Mouse (Mus musculus): Measurements from ENCODE around the gene Pkn3. TPM values are rescaled to one million over a fixed set of nuclear protein-coding genes. Genes with fewer than 3 reads are reported as not detected.
"Not testable (repeated sequence)": the region's sequence is repeated elsewhere in the genome, so short reads cannot be mapped to it uniquely, and the experiment has no call there.

Gene Pkn3
- polyA plus RNA-seq, 1 experiment = 7.8 TPM

DNA sequence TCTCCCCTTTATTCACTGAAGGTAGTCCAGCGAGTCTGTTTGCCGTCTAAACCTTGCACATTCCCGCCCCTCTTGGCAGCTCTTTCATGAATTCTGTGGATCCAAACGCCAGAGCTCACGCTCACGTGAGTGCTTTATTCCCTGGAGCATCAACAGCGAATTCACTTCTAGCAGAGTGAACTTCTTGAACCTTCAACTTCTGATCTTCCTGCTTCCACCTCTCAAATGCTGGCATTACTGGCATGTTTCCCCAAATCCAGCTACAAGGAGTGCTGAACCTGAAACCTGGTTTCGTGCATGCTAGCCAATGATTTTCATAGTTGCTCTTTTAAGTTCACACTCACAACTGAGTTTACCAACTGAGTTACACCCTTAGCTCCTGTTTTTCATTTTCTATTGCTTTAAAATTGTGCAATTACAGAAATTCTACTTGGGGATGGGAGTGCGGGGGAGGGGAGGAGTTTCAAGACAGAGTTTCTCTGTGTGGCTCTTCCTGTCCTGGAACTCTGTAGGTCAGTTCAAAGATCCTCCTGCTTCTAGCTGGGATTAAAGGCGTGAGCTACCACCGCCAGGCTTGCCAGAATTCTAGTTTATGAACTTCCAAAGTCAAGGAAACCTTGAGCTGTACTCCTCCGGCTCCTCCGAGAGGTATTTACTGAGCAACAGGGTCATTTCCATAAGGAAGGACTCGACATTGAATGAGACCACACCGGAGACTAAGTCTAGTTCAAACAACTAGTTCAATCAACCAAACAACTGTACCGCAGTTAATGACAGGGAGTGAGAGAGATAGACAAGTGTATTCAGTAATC, 55.5 kb downstream of the Pkn3 start:
- TF ChIP-seq POLR2A (IDR thresholded peaks at IDR 0.05; ENCODE audit: low read depth, low read length) (no peak), CTCF (IDR thresholded peaks at IDR 0.05; ENCODE audit: extremely low read depth, insufficient read length, insufficient replicate concordance, low read depth, low read length) (no peak)
- Histone ChIP-seq H3K27me3 (ENCODE audit: control insufficient read depth, insufficient read depth, low read length) (no peaks in the 10 kb centered on the region), H3K36me3 (ENCODE audit: control insufficient read depth, insufficient read depth, low read length) (peaks cover 14% of the 10 kb centered on the region), H3K4me1 (ENCODE audit: control insufficient read depth, insufficient read depth, insufficient read length, low read length) (peaks cover 22% of the 10 kb centered on the region), H3K27ac (ENCODE audit: insufficient read depth, low read depth, low read length) (peak overlapping the region; percentile 99), H3K4me3 (ENCODE audit: low read depth, low read length) (peak overlapping the region; percentile 98)
- 7% methylated on average over 16 of the region's 16 CpGs for WGBS

DNA sequence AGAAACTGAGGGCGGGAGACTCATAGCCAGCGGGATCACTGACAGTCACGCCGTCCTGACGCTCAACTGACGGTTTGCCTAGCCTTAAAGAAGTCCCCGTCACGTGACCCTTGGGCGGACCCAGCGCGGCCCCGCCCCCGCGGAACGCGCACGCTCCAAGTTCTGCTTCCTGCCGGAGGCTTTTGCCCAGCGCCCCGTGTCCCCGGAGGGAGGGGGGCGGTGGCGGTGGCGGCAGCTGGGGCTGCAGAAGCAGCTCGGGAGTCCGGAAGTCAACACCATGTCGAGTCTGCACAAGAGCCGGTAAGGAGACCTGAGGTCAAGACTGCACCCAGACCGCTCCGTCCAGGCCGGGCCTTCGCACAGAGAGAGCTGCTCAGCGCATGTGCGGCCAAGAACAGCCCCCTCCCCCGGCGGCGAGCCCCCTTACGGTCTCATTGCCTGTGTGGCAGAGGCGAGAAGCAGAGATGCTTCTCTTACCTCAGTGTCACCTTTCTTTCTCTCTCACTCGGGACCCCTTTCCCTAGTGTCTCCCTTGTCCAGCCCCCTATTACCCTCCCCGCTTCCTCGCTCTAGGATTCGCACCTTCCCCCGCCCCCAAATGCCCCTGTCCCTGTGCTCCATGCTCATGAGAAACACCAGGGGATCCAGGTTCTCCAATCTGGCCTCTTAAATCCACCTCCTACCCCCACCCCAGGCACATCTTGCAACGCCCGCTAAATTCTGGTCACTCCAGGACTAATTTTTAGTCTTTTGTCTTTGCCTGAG, 56.3 kb downstream of the Pkn3 start, which contains the start of gene Tbc1d13:
TSS of gene Tbc1d13 (plus strand) at position 134 of the 765 bp plus-strand sequence.
- Histone ChIP-seq H3K4me3 (ENCODE audit: low read depth, low read length) (peak within 1 kb of the TSS; percentile 98), H3K27me3 (ENCODE audit: control insufficient read depth, insufficient read depth, low read length) (no peaks in the 10 kb centered on the region), H3K27ac (ENCODE audit: insufficient read depth, low read depth, low read length) (peak within 1 kb of the TSS; percentile 99), H3K36me3 (ENCODE audit: control insufficient read depth, insufficient read depth, low read length) (peaks cover 17% of the 10 kb centered on the region), H3K4me1 (ENCODE audit: control insufficient read depth, insufficient read depth, insufficient read length, low read length) (peaks cover 22% of the 10 kb centered on the region)
- under 1% methylated on average over 46 of the region's 46 CpGs for WGBS
- no peak for TF ChIP-seq CTCF (IDR thresholded peaks at IDR 0.05; ENCODE audit: extremely low read depth, insufficient read length, insufficient replicate concordance, low read depth, low read length)
- TF ChIP-seq POLR2A (IDR thresholded peaks at IDR 0.05; ENCODE audit: low read depth, low read length) = peak; percentile 96

DNA sequence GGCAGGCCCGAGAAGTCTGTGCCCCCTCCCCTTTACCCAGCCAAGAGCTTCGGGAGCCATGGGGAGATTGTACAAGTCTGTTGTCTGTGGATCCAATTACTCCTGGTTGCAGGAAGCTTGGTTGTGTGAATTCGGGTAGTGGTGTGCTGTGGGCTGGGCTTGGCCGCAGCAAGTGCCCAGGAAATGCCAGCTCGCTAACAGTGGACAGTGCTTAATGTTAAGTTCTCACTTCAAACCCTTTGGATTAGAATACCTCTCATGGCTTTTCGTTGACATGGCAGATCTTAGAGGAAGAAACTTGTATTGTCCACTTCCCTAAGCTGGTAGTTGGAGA, 56.9 kb downstream of the Pkn3 start:
- peaks cover 22% of the 10 kb centered on the region for H3K4me1 ChIP-seq (ENCODE audit: control insufficient read depth, insufficient read depth, insufficient read length, low read length)
- H3K36me3 ChIP-seq (ENCODE audit: control insufficient read depth, insufficient read depth, low read length) = peaks cover 21% of the 10 kb centered on the region
- WGBS = 4% methylated on average over 6 of the region's 6 CpGs
- no peak for TF ChIP-seq CTCF (IDR thresholded peaks at IDR 0.05; ENCODE audit: extremely low read depth, insufficient read length, insufficient replicate concordance, low read depth, low read length)
- peak overlapping the region; percentile 98 for H3K4me3 ChIP-seq (ENCODE audit: low read depth, low read length)
- peak overlapping the region; percentile 95 for H3K27ac ChIP-seq (ENCODE audit: insufficient read depth, low read depth, low read length)
- no peaks in the 10 kb centered on the region for H3K27me3 ChIP-seq (ENCODE audit: control insufficient read depth, insufficient read depth, low read length)

DNA sequence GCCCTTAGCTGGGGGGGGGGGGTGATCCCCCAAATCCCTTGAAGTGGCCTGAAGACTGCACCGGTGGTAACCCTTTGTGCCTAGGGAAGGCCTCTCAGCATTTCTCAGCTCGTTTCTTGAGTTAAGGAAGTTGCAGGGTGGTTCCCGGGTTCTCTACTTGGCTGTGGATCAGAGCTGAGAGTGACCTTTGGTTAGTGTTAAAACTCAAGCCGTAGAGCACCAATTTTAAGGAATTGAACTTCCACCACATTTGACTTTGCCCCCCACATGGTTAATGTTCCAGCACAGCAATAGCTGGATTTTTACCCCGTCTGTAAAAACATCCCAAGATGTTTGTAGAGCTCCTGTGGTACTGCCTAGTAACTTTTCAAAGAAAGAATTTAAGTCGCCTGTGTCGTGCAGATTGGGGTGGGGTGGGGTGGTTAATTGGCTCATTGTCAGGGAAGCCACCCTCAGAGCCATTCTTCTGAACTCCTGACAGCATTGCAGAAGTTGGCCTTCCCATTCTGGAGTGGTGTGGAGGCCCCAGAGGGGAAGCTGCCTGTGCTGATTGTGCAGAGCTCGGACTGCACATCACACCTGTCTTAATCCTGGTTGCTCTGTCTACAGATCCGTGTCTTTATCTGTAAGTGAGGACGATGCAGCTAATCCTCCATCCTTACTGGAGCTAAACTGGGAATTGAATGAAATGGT, 57.6 kb downstream of the Pkn3 start:
- no peaks in the 10 kb centered on the region for H3K27me3 ChIP-seq (ENCODE audit: control insufficient read depth, insufficient read depth, low read length)
- H3K27ac ChIP-seq (ENCODE audit: insufficient read depth, low read depth, low read length) = peak overlapping the region; percentile 95
- H3K36me3 ChIP-seq (ENCODE audit: control insufficient read depth, insufficient read depth, low read length) = peaks cover 23% of the 10 kb centered on the region
- peaks cover 21% of the 10 kb centered on the region for H3K4me1 ChIP-seq (ENCODE audit: control insufficient read depth, insufficient read depth, insufficient read length, low read length)
- peak overlapping the region; percentile 98 for H3K4me3 ChIP-seq (ENCODE audit: low read depth, low read length)
- TF ChIP-seq CTCF (IDR thresholded peaks at IDR 0.05; ENCODE audit: extremely low read depth, insufficient read length, insufficient replicate concordance, low read depth, low read length) = no peak
- peak; percentile 22; the same call in 1 of the 2 replicates for TF ChIP-seq POLR2A (IDR thresholded peaks at IDR 0.05; ENCODE audit: low read depth, low read length)
- 20% methylated on average over 10 of the region's 10 CpGs for WGBS

DNA sequence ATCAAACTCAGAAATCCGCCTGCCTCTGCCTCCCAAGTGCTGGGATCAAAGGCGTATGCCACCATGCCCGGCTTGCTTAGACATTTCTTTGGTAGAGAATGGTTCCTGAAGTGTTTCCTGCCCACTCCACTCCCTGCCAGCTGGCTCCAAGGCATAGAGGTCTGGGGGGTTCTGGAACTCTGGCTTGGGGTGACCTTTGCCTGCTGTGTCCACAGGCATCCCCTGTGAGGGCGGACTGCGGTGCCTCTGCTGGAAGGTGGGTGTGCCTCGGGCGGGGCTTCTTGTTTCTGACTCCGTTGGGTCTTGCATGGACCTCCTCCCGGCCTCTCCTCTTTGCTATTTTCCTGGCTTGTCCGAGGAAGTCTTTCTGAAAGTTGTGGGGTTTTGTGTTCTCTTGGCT, 59.0 kb downstream of the Pkn3 start:
- H3K27me3 ChIP-seq (ENCODE audit: control insufficient read depth, insufficient read depth, low read length) = no peaks in the 10 kb centered on the region
- WGBS = 63% methylated on average over 10 of the region's 10 CpGs
- H3K36me3 ChIP-seq (ENCODE audit: control insufficient read depth, insufficient read depth, low read length) = peaks cover 37% of the 10 kb centered on the region
- no peak overlapping the region for H3K4me3 ChIP-seq (ENCODE audit: low read depth, low read length)
- peaks cover 19% of the 10 kb centered on the region for H3K4me1 ChIP-seq (ENCODE audit: control insufficient read depth, insufficient read depth, insufficient read length, low read length)
- TF ChIP-seq POLR2A (IDR thresholded peaks at IDR 0.05; ENCODE audit: low read depth, low read length) = no peak
- TF ChIP-seq CTCF (IDR thresholded peaks at IDR 0.05; ENCODE audit: extremely low read depth, insufficient read length, insufficient replicate concordance, low read depth, low read length) = no peak
- no peak overlapping the region for H3K27ac ChIP-seq (ENCODE audit: insufficient read depth, low read depth, low read length)

DNA sequence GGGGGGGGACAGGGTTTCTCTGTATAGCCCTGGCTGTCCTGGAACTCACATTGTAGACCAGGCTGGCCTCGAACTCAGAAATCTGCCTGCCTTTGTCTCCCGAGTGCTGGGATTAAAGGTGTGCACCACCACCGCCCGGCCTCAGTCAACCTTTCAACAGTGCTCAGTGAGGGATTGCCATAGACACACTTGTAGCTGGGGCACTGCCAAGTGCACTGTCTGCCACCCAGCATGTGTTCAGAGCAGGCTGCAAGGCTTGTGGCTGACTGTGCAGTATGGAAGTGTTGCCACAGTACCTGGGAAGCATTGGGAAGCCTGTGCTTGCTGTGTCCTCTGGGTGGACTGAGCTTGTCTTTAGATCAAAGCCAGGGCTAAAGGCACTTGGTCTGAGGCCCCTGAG, 62.5 kb downstream of the Pkn3 start:
- H3K27ac ChIP-seq (ENCODE audit: insufficient read depth, low read depth, low read length); H3K4me3 ChIP-seq (ENCODE audit: low read depth, low read length); H3K27me3 ChIP-seq (ENCODE audit: control insufficient read depth, insufficient read depth, low read length): not testable (repeated sequence)
- Histone ChIP-seq H3K4me1 (ENCODE audit: control insufficient read depth, insufficient read depth, insufficient read length, low read length) (peaks cover 14% of the 10 kb centered on the region), H3K36me3 (ENCODE audit: control insufficient read depth, insufficient read depth, low read length) (peaks cover 65% of the 10 kb centered on the region)
- WGBS = 86% methylated on average over 4 of the region's 4 CpGs

Other genes starting within 250 kb of the Pkn3 start
- gene Cercam, start 208.5 kb upstream of the Pkn3 start, polyA plus RNA-seq (2012; rRNA removed) = 3.5 and 5.9 TPM in 2 replicates
- gene Odf2, start 188.5 kb upstream of the Pkn3 start, polyA plus RNA-seq (2012; rRNA removed) = 8.2 and 14.0 TPM in 2 replicates
- gene Gle1, start 142.3 kb upstream of the Pkn3 start, polyA plus RNA-seq (2012; rRNA removed) = 4.4 and 7.4 TPM in 2 replicates
- gene Sptan1, start 112.1 kb upstream of the Pkn3 start, polyA plus RNA-seq (2012; rRNA removed) = 101 and 221 TPM in 2 replicates
- gene Wdr34, start 28.8 kb upstream of the Pkn3 start, polyA plus RNA-seq (2012; rRNA removed) = 7.5 and 8.3 TPM in 2 replicates
- gene Set, start 20.3 kb upstream of the Pkn3 start, polyA plus RNA-seq (2012; rRNA removed) = 19.2 and 40.4 TPM in 2 replicates
- gene Zdhhc12, start 16.0 kb downstream of the Pkn3 start, polyA plus RNA-seq (2012; rRNA removed) = 81.4 and 175 TPM in 2 replicates
- gene Zer1, start 46.9 kb downstream of the Pkn3 start, polyA plus RNA-seq (2012; rRNA removed) = 21.1 and 39.1 TPM in 2 replicates
- gene Tbc1d13, start 56.1 kb downstream of the Pkn3 start, polyA plus RNA-seq (2012; rRNA removed) = 48.5 and 85.7 TPM in 2 replicates
- gene Endog, start 93.8 kb downstream of the Pkn3 start, polyA plus RNA-seq (2012; rRNA removed) = 109 and 147 TPM in 2 replicates
- gene Spout1, start 100.8 kb downstream of the Pkn3 start, polyA plus RNA-seq (2012; rRNA removed) = 10.9 and 16.8 TPM in 2 replicates
- 14.9 and 77.0 TPM in 2 replicates for gene Kyat1, start 128.2 kb downstream of the Pkn3 start, polyA plus RNA-seq (2012; rRNA removed)
- 17.9 and 27.4 TPM in 2 replicates for gene Lrrc8a, start 160.0 kb downstream of the Pkn3 start, polyA plus RNA-seq (2012; rRNA removed)
- 3.1 and 6.1 TPM in 2 replicates for gene Gm28035, start 162.9 kb downstream of the Pkn3 start, polyA plus RNA-seq (2012; rRNA removed)
- gene Phyhd1, start 188.5 kb downstream of the Pkn3 start, polyA plus RNA-seq (2012; rRNA removed) = 2.4 and 3.8 TPM in 2 replicates
- gene Gm28038, start 203.4 kb downstream of the Pkn3 start, polyA plus RNA-seq (2012; rRNA removed) = not detected in 2 replicates
- gene Dolk, start 208.7 kb downstream of the Pkn3 start, polyA plus RNA-seq (2012; rRNA removed) = 14.1 and 14.8 TPM in 2 replicates
- 12.7 and 21.4 TPM in 2 replicates for gene Nup188, start 208.7 kb downstream of the Pkn3 start, polyA plus RNA-seq (2012; rRNA removed)